In the genomic region with DNA sequence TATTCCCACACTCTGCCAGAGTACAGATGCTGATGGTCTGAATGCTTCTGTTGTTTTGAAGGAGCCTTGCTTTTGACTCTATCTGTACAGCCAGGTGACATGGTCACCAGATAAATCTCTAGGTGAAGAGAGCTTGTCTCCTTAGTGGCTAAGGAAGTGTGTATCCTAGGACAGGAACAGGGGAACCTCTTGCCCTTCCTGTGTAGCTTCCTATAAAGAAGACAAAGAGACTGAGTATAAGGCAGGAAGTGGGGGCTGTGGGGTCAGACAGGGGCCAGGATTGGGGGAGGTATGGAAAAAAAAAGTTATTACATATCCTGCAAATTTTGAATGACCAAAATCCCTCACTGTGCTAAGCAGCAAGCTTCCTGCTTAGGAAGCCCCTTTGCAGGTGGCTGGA, we compare ENCODE assay signal across 11 mouse cellular contexts. TPM values are rescaled to one million over a fixed set of nuclear protein-coding genes. Genes with fewer than 3 reads are reported as not detected.
DNase-seq lines count a peak whose midpoint lies in the region; ATAC-seq and TF ChIP-seq lines count a peak whose summit lies in the region.
"Had no signal": no experiment of that assay in that cellular context is flagged by ENCODE, and none has a peak within 500 bp of the region (broad histone marks: within the 10 kb centered on the region; RNA-seq: fewer than 3 reads in every experiment).

No protein-coding gene starts in this region.

- peak; percentile 28 for DNase-seq in lung, embryonic 14.5 days
- DNase-seq in lung, adult 2 months, result no peak
- peak; percentile 68 for DNase-seq in kidney, adult 9 months
- peak; percentile 53 for DNase-seq in lung, postnatal 10 days
- DNase-seq in hindbrain, embryonic 11.5 days (ENCODE audit: low spot score), result no peak
- no peak for DNase-seq in right cerebral cortex, postnatal 10 days (ENCODE audit: low spot score in 2 of 2)
- DNase-seq: cerebellum, adult 11-12 months; forebrain, postnatal 0 days; thymus, adult 2 months had no signal

- no peak overlapping the region for H3K4me2 ChIP-seq in lung, embryonic 14.5 days
- no peak overlapping the region for H3K4me2 ChIP-seq in hindbrain, embryonic 11.5 days (replicated peaks; ENCODE audit: low read depth, low read length)

- H3K4me1 ChIP-seq in lung, embryonic 14.5 days (ENCODE audit: insufficient read depth), result peaks cover 7% of the 10 kb centered on the region; the same call in 1 of the 2 replicates
- peaks cover 3% of the 10 kb centered on the region for H3K4me1 ChIP-seq in lung, adult 2 months (ENCODE audit: control insufficient read depth, insufficient read depth, low read length)
- no peaks in the 10 kb centered on the region for H3K4me1 ChIP-seq in hindbrain, embryonic 11.5 days (replicated peaks; ENCODE audit: control insufficient read depth, insufficient read depth, low read length)

- H3K27me3 ChIP-seq in lung, embryonic 14.5 days (ENCODE audit: insufficient read depth, low read length), result no peaks in the 10 kb centered on the region
- no peaks in the 10 kb centered on the region for H3K27me3 ChIP-seq in hindbrain, embryonic 11.5 days (ENCODE audit: control insufficient read depth, insufficient read depth, low read length)

- TF ChIP-seq POLR2A in lung, adult 2 months (IDR thresholded peaks at IDR 0.05; ENCODE audit: borderline replicate concordance, extremely low read depth, low read depth, low read length), result no peak

- H3K4me3 ChIP-seq in lung, embryonic 14.5 days (ENCODE audit: low read depth, low read length), result no peak overlapping the region
- H3K4me3 ChIP-seq in lung, adult 2 months (replicated peaks; ENCODE audit: extremely low read depth, low read depth, low read length), result no peak overlapping the region
- no peak overlapping the region for H3K4me3 ChIP-seq in hindbrain, embryonic 11.5 days (ENCODE audit: low read depth, low read length)

- peak; percentile 64; the same call in 1 of the 2 replicates for ATAC-seq in lung, embryonic 14.5 days (ENCODE audit: insufficient read depth)
- peak; percentile 58 for ATAC-seq in granulocyte monocyte progenitor cell, adult 5-6 weeks (replicated peaks; ENCODE audit: poor library complexity, severe bottlenecking)
- ATAC-seq in hindbrain, embryonic 11.5 days (ENCODE audit: low FRiP score), result no peak
- ATAC-seq in megakaryocyte-erythroid progenitor cell, adult 5-6 weeks (replicated peaks; ENCODE audit: low FRiP score, low TSS enrichment, poor library complexity, severe bottlenecking), result no peak
- ATAC-seq: forebrain, postnatal 0 days had no signal

- no peak overlapping the region for H3K9ac ChIP-seq in lung, embryonic 14.5 days
- no peak overlapping the region for H3K9ac ChIP-seq in hindbrain, embryonic 11.5 days (ENCODE audit: low read depth, low read length)
- H3K9ac ChIP-seq: forebrain, postnatal 0 days had no signal

- H3K36me3 ChIP-seq in lung, embryonic 14.5 days (ENCODE audit: insufficient read depth), result no peaks in the 10 kb centered on the region
- no peaks in the 10 kb centered on the region for H3K36me3 ChIP-seq in hindbrain, embryonic 11.5 days (ENCODE audit: control insufficient read depth, insufficient read depth, low read length)

- H3K9me3 ChIP-seq in lung, embryonic 14.5 days (ENCODE audit: low read depth, low read length), result no peaks in the 10 kb centered on the region
- no peaks in the 10 kb centered on the region for H3K9me3 ChIP-seq in hindbrain, embryonic 11.5 days (ENCODE audit: control insufficient read depth, low read length)

- no peak overlapping the region for H3K27ac ChIP-seq in lung, embryonic 14.5 days (ENCODE audit: low read depth)
- no peak overlapping the region for H3K27ac ChIP-seq in hindbrain, embryonic 11.5 days (ENCODE audit: low read depth, low read length)

- no peak for TF ChIP-seq CTCF in lung, embryonic 14.5 days (IDR thresholded peaks at IDR 0.05; ENCODE audit: low read depth)
- no peak for TF ChIP-seq CTCF in lung, adult 2 months (IDR thresholded peaks at IDR 0.05; ENCODE audit: insufficient read depth, low read length)

RNA-seq across cellular contexts. Expression of gene 2010111I01Rik, which starts 13.4 kb away (rescaled TPM):
- 146 and 156 TPM in 2 replicates for polyA plus RNA-seq in lung, embryonic 14.5 days (2014; fragmentation: Nextera tagmentation; extraction: Ambion mirVana)
- 95.4 and 143 TPM in 2 replicates for polyA plus RNA-seq in lung, adult 2 months (2012; rRNA removed)
- 86.8 and 97.6 TPM in 2 replicates for total RNA-seq in granulocyte monocyte progenitor cell, adult 5-6 weeks (2014; fragmentation: Nextera tagmentation)
- 61.9 and 91.1 TPM in 2 replicates for total RNA-seq in granulocyte monocyte progenitor cell, adult 5-6 weeks (2017)
- 41.9 and 46.2 TPM in 2 replicates for polyA plus RNA-seq in hindbrain, embryonic 11.5 days (2014; fragmentation: Nextera tagmentation; extraction: Ambion mirVana)
- 50.7 and 58.4 TPM in 2 replicates for total RNA-seq in megakaryocyte-erythroid progenitor cell, adult 5-6 weeks (2014; fragmentation: Nextera tagmentation)
- total RNA-seq in megakaryocyte-erythroid progenitor cell, adult 5-6 weeks (2017), result 32.7 and 49.9 TPM in 2 replicates

Comparison
In these comparisons a context has a peak if more than half of its experiments do, and no peak if none do; other contexts are left out.
1. DNase-seq: peak in lung, embryonic 14.5 days (single experiment), kidney, adult 9 months (single experiment) and lung, postnatal 10 days (single experiment); none in lung, adult 2 months (single experiment), hindbrain, embryonic 11.5 days (single experiment) and right cerebral cortex, postnatal 10 days (0 of 2).
2. ATAC-seq: peak in lung, embryonic 14.5 days (single experiment) and granulocyte monocyte progenitor cell, adult 5-6 weeks (single experiment); none in hindbrain, embryonic 11.5 days (single experiment) and megakaryocyte-erythroid progenitor cell, adult 5-6 weeks (single experiment).